ENCODE assay signal across 21 mouse cellular contexts in genomic region chr1:89164281-89164680, GRCm38 (mm10).
DNase-seq lines count a peak whose midpoint lies in the region; ATAC-seq lines count a peak whose summit lies in the region.
"Had no signal": no experiment of that assay in that cellular context is flagged by ENCODE, and none has a peak within 500 bp of the region (broad histone marks: within the 10 kb centered on the region; RNA-seq: fewer than 3 reads in every experiment).

No protein-coding gene starts in this region.

- no peak for DNase-seq in frontal cortex, postnatal 25 days (ENCODE audit: low spot score in 2 of 2)
- DNase-seq in left cerebral cortex, adult 9 months (ENCODE audit: low spot score in 2 of 2): peak; percentile 25 to 39
- DNase-seq in left cerebral cortex, postnatal 4 days: no peak
- DNase-seq in right cerebral cortex, adult 2 months (ENCODE audit: low spot score in 2 of 2): peak; percentile 19 to 51
- no peak for DNase-seq in right cerebral cortex, postnatal 14 days
- DNase-seq in cerebellum, adult 11 months: no peak
- DNase-seq: adrenal gland, adult 2 months; adrenal gland, postnatal 36 days; cerebellum, adult 8-10 months; cerebellum, postnatal 25 days; gastrocnemius, adult 2 months; gastrocnemius, postnatal 36 days; heart, adult 18-20 months; heart, postnatal 4 days; kidney, adult 9 months; kidney, postnatal 14 days; lung, postnatal 36 days had no signal

- intact Hi-C loops in left cerebral cortex, postnatal 4 days (cut with DNase I): no loop called here

- ATAC-seq in frontal cortex, adult (ENCODE audit: low TSS enrichment): peak; percentile 68
- ATAC-seq: activated CD4-positive, CD25-positive, alpha-beta regulatory T cell, adult 4 months; forebrain, postnatal 0 days; intestine, embryonic 16.5 days had no signal

Comparison
In these comparisons a context has a peak if more than half of its experiments do, and no peak if none do; other contexts are left out.
1. DNase-seq: peak in left cerebral cortex, adult 9 months (2 of 2) and right cerebral cortex, adult 2 months (2 of 2); none in frontal cortex, postnatal 25 days (0 of 2), left cerebral cortex, postnatal 4 days (single experiment), right cerebral cortex, postnatal 14 days (single experiment) and cerebellum, adult 11 months (single experiment).